Mouse (Mus musculus): ENCODE data around the gene Adgrf3. TPM values are rescaled to one million over a fixed set of nuclear protein-coding genes. Genes with fewer than 3 reads are reported as not detected.

The Adgrf3 gene
- polyA plus RNA-seq, 1 experiment = not detected

DNA sequence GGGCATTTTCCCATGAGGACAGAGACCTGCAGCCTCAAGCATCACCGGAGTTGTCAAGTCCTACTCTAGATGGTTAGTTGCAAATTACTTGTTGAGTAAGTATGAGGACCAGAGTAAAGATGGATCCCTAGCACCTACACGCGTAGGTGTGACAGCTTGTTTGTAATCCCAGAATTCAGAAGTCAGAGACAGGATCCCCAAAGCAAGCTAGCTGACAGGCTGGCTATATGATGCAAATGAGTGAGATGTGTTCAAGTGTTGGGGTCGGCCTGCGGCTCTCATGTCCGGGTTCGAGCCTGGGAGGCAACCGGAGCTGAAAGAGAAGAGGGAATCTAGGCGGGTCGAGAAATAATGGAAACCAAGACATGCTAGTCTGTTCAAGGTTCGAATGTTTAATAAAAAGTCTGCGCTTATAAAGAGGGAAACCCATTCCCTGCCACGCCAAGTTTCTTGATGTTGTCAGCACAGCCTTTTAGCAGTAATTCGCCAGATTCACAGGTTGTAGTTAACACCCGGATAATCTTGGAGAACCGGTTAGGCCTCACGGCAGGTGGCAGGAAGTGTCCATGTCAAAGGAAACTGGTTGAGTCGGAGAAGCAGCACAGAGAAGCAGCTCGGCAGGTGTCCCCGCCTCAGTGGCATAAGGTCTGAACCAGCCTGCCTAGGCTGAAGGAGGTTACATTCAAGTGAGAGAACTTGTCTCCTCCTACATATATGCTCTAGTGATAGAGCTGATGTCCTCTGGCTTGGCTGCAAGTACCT, 32.4 kb downstream of the Adgrf3 start:
- TF ChIP-seq CTCF (IDR thresholded peaks at IDR 0.05; ENCODE audit: low read depth, low read length) (no peak), POLR2A (IDR thresholded peaks at IDR 0.05; ENCODE audit: borderline replicate concordance, low read depth, low read length) (no peak)
- no peak overlapping the region for H3K27ac ChIP-seq (ENCODE audit: insufficient read depth, low read depth, low read length)
- no peak overlapping the region for H3K4me3 ChIP-seq (ENCODE audit: insufficient read depth, low read length)
- H3K4me1 ChIP-seq (ENCODE audit: control insufficient read depth, insufficient read depth, low read length) = peaks cover 26% of the 10 kb centered on the region

DNA sequence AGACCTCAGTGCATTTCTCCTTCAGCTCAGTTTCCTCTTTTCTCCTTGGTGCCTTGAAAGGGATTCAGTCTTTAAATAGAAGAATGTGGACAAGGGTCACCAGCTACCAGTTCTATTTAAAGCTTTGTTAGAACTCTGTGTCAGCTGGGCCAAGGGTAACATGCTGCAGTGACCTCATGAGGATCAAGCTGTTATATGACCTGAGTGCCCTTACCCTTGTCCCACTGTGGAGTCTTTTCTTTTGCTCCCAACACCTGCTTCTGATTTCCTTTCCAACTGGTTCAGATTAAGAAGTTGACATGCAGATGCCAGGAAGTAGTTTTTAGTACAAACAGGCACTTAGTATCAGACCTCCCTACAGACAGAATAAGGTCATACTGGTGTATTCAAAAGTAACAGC, 33.4 kb downstream of the Adgrf3 start:
- Histone ChIP-seq H3K27ac (ENCODE audit: insufficient read depth, low read depth, low read length) (peak overlapping the region; percentile 80), H3K4me1 (ENCODE audit: control insufficient read depth, insufficient read depth, low read length) (peaks cover 26% of the 10 kb centered on the region), H3K4me3 (ENCODE audit: insufficient read depth, low read length) (no peak overlapping the region)
- TF ChIP-seq CTCF (IDR thresholded peaks at IDR 0.05; ENCODE audit: low read depth, low read length) (no peak), POLR2A (IDR thresholded peaks at IDR 0.05; ENCODE audit: borderline replicate concordance, low read depth, low read length) (no peak)

DNA sequence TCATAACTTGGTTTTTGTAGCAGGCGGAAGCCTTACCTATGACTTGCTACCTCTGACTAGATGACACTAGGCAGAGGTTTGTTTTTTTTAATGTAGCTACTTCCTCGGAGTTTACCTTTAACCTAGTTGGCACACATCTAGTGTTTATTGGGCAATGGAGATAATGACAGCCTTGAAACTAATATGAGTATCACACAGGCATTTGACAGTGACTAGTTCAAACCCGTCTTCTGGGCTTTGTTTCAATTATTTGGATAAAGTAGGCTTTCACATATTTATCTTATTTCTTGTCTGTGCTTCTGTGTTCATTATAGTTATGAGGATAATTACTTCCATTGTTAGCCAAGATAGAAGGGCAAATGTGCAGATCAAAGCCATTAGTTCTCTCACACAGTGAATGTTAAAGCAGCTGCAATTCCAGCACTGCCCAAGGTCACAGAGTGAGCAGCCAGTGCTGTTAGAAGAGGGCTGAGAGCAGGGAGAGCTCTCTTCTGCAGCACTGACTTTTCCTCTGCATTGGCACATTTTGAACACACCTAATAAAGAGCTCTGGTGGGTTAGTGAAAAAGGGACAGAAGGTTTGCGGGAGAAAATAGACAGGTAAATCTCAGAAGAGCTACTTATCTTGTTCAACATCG, 35.1 kb downstream of the Adgrf3 start:
- H3K4me3 ChIP-seq (ENCODE audit: insufficient read depth, low read length) = no peak overlapping the region
- H3K4me1 ChIP-seq (ENCODE audit: control insufficient read depth, insufficient read depth, low read length) = peaks cover 26% of the 10 kb centered on the region
- H3K27ac ChIP-seq (ENCODE audit: insufficient read depth, low read depth, low read length) = no peak overlapping the region

DNA sequence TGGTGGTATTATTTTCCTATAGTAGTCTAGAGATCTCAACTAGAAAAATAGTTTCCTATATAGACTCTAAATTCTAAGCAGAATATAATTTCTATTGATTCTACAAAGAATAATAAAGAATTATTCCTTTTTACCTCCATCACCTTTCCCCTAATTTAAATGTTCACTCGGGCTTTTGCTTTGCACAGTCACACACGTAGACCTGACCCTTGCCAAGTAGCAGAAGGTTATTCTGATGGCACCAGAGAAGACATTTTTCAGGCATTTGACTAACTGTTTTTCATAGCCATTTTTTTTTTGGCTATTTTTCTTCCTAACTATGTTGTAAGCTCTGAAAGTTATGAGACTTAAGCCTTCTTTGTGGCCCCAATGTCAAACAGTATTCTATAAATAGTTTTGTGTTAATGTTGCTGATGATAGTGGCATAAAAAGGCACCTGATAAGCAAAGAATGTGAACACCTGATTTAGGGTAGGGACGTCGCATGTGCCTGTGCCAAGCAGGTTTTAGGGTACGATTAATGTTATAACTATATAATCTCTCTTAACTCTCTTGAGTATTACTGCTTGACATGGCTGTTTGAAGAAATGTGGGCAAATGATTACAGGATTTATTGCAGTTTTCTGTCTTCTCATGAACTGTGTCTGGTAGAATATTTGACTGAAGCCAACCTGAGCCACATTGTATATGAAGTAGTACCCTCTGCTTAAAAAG, 40.1 kb downstream of the Adgrf3 start:
- Histone ChIP-seq H3K4me1 (ENCODE audit: control insufficient read depth, insufficient read depth, low read length) (peaks cover 6% of the 10 kb centered on the region; the same call in 1 of the 2 replicates), H3K27ac (ENCODE audit: insufficient read depth, low read depth, low read length) (no peak overlapping the region), H3K4me3 (ENCODE audit: insufficient read depth, low read length) (no peak overlapping the region)
- TF ChIP-seq POLR2A (IDR thresholded peaks at IDR 0.05; ENCODE audit: borderline replicate concordance, low read depth, low read length) (no peak), CTCF (IDR thresholded peaks at IDR 0.05; ENCODE audit: low read depth, low read length) (no peak)

More for the DNA sequence above, 35.1 kb downstream of the Adgrf3 start:
- TF ChIP-seq POLR2A (IDR thresholded peaks at IDR 0.05; ENCODE audit: borderline replicate concordance, low read depth, low read length) (no peak), CTCF (IDR thresholded peaks at IDR 0.05; ENCODE audit: low read depth, low read length) (no peak)

DNA sequence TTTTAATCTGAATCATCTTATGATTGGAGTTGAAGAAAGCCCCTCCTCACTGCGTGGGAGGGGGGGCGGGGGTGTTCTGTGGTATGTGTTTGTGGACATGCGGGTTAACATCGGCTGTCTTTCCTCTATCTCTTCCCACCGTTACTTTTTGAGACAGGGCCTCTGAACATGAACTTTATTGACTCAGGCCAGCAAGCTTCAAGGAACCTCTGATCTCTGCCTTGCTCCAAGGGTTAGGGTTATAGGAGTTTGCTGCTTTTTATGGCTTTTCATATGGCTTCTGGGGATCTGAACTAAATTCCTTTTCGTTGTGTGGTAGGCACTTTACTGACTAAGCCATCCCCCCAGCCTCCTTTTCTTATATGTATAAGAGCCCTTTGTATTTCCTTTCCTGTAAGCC, 43.2 kb downstream of the Adgrf3 start:
- Histone ChIP-seq H3K4me3 (ENCODE audit: insufficient read depth, low read length) (no peak overlapping the region), H3K4me1 (ENCODE audit: control insufficient read depth, insufficient read depth, low read length) (peaks cover 5% of the 10 kb centered on the region), H3K27ac (ENCODE audit: insufficient read depth, low read depth, low read length) (no peak overlapping the region)
- TF ChIP-seq CTCF (IDR thresholded peaks at IDR 0.05; ENCODE audit: low read depth, low read length) (no peak), POLR2A (IDR thresholded peaks at IDR 0.05; ENCODE audit: borderline replicate concordance, low read depth, low read length) (no peak)

DNA sequence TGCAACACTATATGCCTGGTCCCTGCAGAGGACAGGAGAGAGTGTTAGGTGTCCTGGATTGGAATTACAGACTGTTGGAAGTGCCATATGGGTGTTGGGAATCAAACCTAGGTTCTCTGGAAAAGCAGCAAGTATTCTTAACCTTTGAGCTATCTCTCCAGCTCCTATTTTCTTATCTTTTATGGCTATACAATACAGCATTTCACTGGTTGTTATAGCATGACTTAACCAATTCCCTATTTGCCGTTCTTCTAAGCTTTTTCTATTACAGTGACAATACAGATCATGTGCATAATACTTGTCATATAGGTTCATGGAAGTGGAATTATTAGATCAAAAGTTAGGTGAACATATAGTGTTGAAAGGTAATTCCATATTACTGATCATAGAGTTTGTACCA, 43.7 kb downstream of the Adgrf3 start:
- Histone ChIP-seq H3K4me3 (ENCODE audit: insufficient read depth, low read length) (no peak overlapping the region), H3K27ac (ENCODE audit: insufficient read depth, low read depth, low read length) (no peak overlapping the region), H3K4me1 (ENCODE audit: control insufficient read depth, insufficient read depth, low read length) (peaks cover 5% of the 10 kb centered on the region)
- TF ChIP-seq CTCF (IDR thresholded peaks at IDR 0.05; ENCODE audit: low read depth, low read length) (no peak), POLR2A (IDR thresholded peaks at IDR 0.05; ENCODE audit: borderline replicate concordance, low read depth, low read length) (no peak)

DNA sequence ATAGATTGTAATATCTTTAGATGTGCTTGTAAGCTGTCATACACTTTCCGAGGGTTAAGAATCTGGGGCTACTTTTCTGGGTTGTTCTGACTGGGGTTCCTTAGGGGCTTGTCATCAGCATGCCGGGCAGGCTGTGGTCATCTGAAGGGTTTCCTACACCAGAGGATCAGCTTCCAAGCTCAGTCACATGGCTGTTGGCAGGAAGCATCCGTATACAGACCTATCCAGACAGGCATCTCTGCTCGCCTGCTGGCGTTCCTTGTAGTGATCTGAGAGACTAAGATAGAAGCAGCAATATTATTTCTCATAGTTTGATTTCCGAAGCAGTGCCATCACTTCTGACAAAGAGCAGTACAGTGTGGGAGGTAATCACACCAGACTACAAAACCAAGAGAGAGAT, 45.9 kb downstream of the Adgrf3 start:
- no peak overlapping the region for H3K27ac ChIP-seq (ENCODE audit: insufficient read depth, low read depth, low read length)
- peaks cover 5% of the 10 kb centered on the region for H3K4me1 ChIP-seq (ENCODE audit: control insufficient read depth, insufficient read depth, low read length)
- H3K4me3 ChIP-seq (ENCODE audit: insufficient read depth, low read length) = no peak overlapping the region
- TF ChIP-seq POLR2A (IDR thresholded peaks at IDR 0.05; ENCODE audit: borderline replicate concordance, low read depth, low read length) (no peak), CTCF (IDR thresholded peaks at IDR 0.05; ENCODE audit: low read depth, low read length) (no peak)

DNA sequence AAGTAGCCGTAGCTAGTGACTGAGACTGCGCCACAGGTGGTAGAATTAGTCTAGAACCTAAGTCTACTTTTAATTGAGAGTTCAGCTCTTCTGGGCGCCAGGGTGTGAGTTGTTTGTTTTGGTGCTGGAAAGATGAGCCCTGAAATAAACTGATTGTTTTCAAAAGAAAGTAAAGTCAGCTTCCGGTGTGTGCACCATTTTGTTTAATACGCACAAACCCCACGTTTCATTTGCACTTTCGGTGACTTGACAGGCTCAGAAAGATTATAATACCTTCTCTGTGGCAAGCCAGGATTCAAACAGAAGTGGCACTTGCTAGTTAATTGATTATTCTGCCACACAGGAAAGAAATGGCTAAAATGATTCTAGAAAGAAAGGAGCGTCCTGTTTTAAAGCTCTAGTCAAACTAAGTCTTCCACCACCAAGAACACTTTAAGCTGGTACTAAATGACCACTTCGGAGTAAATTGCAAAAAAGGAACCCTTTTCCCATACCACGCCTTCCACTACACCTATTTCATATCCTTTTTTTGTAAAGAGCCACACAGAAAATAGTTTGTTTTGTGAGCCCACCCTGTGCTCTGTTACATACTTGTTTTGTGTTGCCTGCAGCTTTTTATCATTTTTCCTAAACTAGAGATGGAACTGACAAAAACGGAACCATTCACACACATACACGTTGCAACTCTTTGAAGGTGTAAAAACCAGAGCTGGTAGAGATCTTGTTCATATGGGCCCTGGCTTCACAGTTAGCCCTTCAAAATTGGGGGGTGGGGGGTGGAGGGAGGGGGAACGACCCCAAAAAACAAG, 49.5 kb downstream of the Adgrf3 start:
- peak overlapping the region; percentile 40 for H3K27ac ChIP-seq (ENCODE audit: insufficient read depth, low read depth, low read length)
- peak overlapping the region; percentile 97 for H3K4me3 ChIP-seq (ENCODE audit: insufficient read depth, low read length)
- no peak for TF ChIP-seq POLR2A (IDR thresholded peaks at IDR 0.05; ENCODE audit: borderline replicate concordance, low read depth, low read length)
- no peak for TF ChIP-seq CTCF (IDR thresholded peaks at IDR 0.05; ENCODE audit: low read depth, low read length)
- H3K4me1 ChIP-seq (ENCODE audit: control insufficient read depth, insufficient read depth, low read length) = peaks cover 8% of the 10 kb centered on the region

DNA sequence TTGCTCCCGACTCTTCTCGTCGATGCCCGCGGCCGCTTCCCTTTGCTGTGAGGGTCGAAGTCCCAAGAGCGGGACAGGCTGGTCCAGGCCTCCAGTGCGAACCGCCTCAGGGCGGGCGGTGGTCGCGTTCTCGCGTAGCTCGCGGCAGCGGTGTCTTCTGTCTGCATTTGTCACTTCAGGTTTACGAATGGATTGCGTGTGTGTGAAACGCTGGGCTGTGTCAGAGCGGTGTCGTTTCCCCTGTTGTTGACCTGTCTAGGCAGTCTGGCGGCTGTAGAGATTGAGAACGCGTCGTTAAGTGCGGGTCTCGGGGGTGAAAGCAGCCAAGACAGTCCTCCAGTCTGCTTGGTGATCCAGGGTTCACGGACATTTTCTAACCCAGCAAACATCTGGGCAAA, 50.1 kb downstream of the Adgrf3 start:
- peaks cover 8% of the 10 kb centered on the region for H3K4me1 ChIP-seq (ENCODE audit: control insufficient read depth, insufficient read depth, low read length)

More for the DNA sequence above, 50.1 kb downstream of the Adgrf3 start:
- Histone ChIP-seq H3K4me3 (ENCODE audit: insufficient read depth, low read length) (peak overlapping the region; percentile 97), H3K27ac (ENCODE audit: insufficient read depth, low read depth, low read length) (peak overlapping the region; percentile 40)
- TF ChIP-seq POLR2A (IDR thresholded peaks at IDR 0.05; ENCODE audit: borderline replicate concordance, low read depth, low read length) (no peak), CTCF (IDR thresholded peaks at IDR 0.05; ENCODE audit: low read depth, low read length) (no peak)

Measured in bone marrow macrophage, adult 2 months (primary cell).